Mouse (Mus musculus): Measurements from ENCODE around the gene Gm10974. TPM values are rescaled to one million over a fixed set of nuclear protein-coding genes. Genes with fewer than 3 reads are reported as not detected.
A peak's percentile ranks its signal among the peaks of the same experiment; 100 is the strongest.

Gm10974 gene
- polyA plus RNA-seq, 1 experiment, result not detected

GRCm38 (mm10) chr7:66388621-66389532, 23.2 kb downstream of the Gm10974 start:
- Histone ChIP-seq H3K27me3 (ENCODE audit: control insufficient read depth, insufficient read depth, low read length) (peaks cover 4% of the 10 kb centered on the region; the same call in 1 of the 2 replicates), H3K4me1 (replicated peaks; ENCODE audit: control insufficient read depth, insufficient read depth, low read length) (peaks cover 2% of the 10 kb centered on the region; the same call in 1 of the 2 replicates), H3K27ac (ENCODE audit: control insufficient read depth, insufficient read depth, low read length) (no peak overlapping the region), H3K36me3 (ENCODE audit: control insufficient read depth, insufficient read depth, low read length) (no peaks in the 10 kb centered on the region), H3K4me3 (ENCODE audit: control insufficient read depth, insufficient read depth, low read length) (no peak overlapping the region)
- peak; percentile 35 for DNase-seq
- TF ChIP-seq POLR2A (IDR thresholded peaks at IDR 0.05; ENCODE audit: control insufficient read depth, extremely low read depth, insufficient read depth, low read length, poor library complexity), result no peak
- TF ChIP-seq CTCF (IDR thresholded peaks at IDR 0.05; ENCODE audit: borderline replicate concordance, control insufficient read depth, extremely low read depth, insufficient read depth, low read length, poor library complexity), result no peak
- 15% methylated on average over 28 of the region's 28 CpGs for WGBS

GRCm38 (mm10) chr7:66397288-66397687, 31.6 kb downstream of the Gm10974 start:
- Histone ChIP-seq H3K4me1 (replicated peaks; ENCODE audit: control insufficient read depth, insufficient read depth, low read length) (no peaks in the 10 kb centered on the region), H3K27me3 (ENCODE audit: control insufficient read depth, insufficient read depth, low read length) (no peaks in the 10 kb centered on the region), H3K4me3 (ENCODE audit: control insufficient read depth, insufficient read depth, low read length) (no peak overlapping the region), H3K27ac (ENCODE audit: control insufficient read depth, insufficient read depth, low read length) (no peak overlapping the region), H3K36me3 (ENCODE audit: control insufficient read depth, insufficient read depth, low read length) (no peaks in the 10 kb centered on the region)
- DNase-seq, result no peak
- no peak for TF ChIP-seq POLR2A (IDR thresholded peaks at IDR 0.05; ENCODE audit: control insufficient read depth, extremely low read depth, insufficient read depth, low read length, poor library complexity)
- no peak for TF ChIP-seq CTCF (IDR thresholded peaks at IDR 0.05; ENCODE audit: borderline replicate concordance, control insufficient read depth, extremely low read depth, insufficient read depth, low read length, poor library complexity)
- 95% methylated on average over 3 of the region's 3 CpGs for WGBS

GRCm38 (mm10) chr7:66401605-66402004, 35.9 kb downstream of the Gm10974 start:
- TF ChIP-seq POLR2A (IDR thresholded peaks at IDR 0.05; ENCODE audit: control insufficient read depth, extremely low read depth, insufficient read depth, low read length, poor library complexity) (no peak), CTCF (IDR thresholded peaks at IDR 0.05; ENCODE audit: borderline replicate concordance, control insufficient read depth, extremely low read depth, insufficient read depth, low read length, poor library complexity) (no peak)
- Histone ChIP-seq H3K4me3 (ENCODE audit: control insufficient read depth, insufficient read depth, low read length) (no peak overlapping the region), H3K27me3 (ENCODE audit: control insufficient read depth, insufficient read depth, low read length) (no peaks in the 10 kb centered on the region), H3K36me3 (ENCODE audit: control insufficient read depth, insufficient read depth, low read length) (no peaks in the 10 kb centered on the region), H3K27ac (ENCODE audit: control insufficient read depth, insufficient read depth, low read length) (no peak overlapping the region), H3K4me1 (replicated peaks; ENCODE audit: control insufficient read depth, insufficient read depth, low read length) (no peaks in the 10 kb centered on the region)
- DNase-seq, result no peak
- WGBS, result 89% methylated on average over 8 of the region's 8 CpGs

GRCm38 (mm10) chr7:66402876-66403275, 37.2 kb downstream of the Gm10974 start:
- Histone ChIP-seq H3K27ac (ENCODE audit: control insufficient read depth, insufficient read depth, low read length) (no peak overlapping the region), H3K27me3 (ENCODE audit: control insufficient read depth, insufficient read depth, low read length) (no peaks in the 10 kb centered on the region), H3K4me1 (replicated peaks; ENCODE audit: control insufficient read depth, insufficient read depth, low read length) (no peaks in the 10 kb centered on the region), H3K4me3 (ENCODE audit: control insufficient read depth, insufficient read depth, low read length) (no peak overlapping the region), H3K36me3 (ENCODE audit: control insufficient read depth, insufficient read depth, low read length) (no peaks in the 10 kb centered on the region)
- DNase-seq, result no peak
- no peak for TF ChIP-seq POLR2A (IDR thresholded peaks at IDR 0.05; ENCODE audit: control insufficient read depth, extremely low read depth, insufficient read depth, low read length, poor library complexity)
- no peak for TF ChIP-seq CTCF (IDR thresholded peaks at IDR 0.05; ENCODE audit: borderline replicate concordance, control insufficient read depth, extremely low read depth, insufficient read depth, low read length, poor library complexity)
- WGBS, result 95% methylated on average over 5 of the region's 5 CpGs

- Histone ChIP-seq H3K4me1 (replicated peaks; ENCODE audit: control insufficient read depth, insufficient read depth, low read length) (no peaks in the 10 kb centered on the region), H3K4me3 (ENCODE audit: control insufficient read depth, insufficient read depth, low read length) (no peak overlapping the region), H3K36me3 (ENCODE audit: control insufficient read depth, insufficient read depth, low read length) (no peaks in the 10 kb centered on the region), H3K27ac (ENCODE audit: control insufficient read depth, insufficient read depth, low read length) (no peak overlapping the region), H3K27me3 (ENCODE audit: control insufficient read depth, insufficient read depth, low read length) (no peaks in the 10 kb centered on the region)
- TF ChIP-seq POLR2A (IDR thresholded peaks at IDR 0.05; ENCODE audit: control insufficient read depth, extremely low read depth, insufficient read depth, low read length, poor library complexity) (no peak), CTCF (IDR thresholded peaks at IDR 0.05; ENCODE audit: borderline replicate concordance, control insufficient read depth, extremely low read depth, insufficient read depth, low read length, poor library complexity) (no peak)
- DNase-seq, result no peak
- WGBS, result 20% methylated on average over 10 of the region's 10 CpGs
Observed at GRCm38 (mm10) chr7:66404141-66404540, 38.4 kb downstream of the Gm10974 start.

- no peak overlapping the region for H3K4me3 ChIP-seq (ENCODE audit: control insufficient read depth, insufficient read depth, low read length)
- no peaks in the 10 kb centered on the region for H3K36me3 ChIP-seq (ENCODE audit: control insufficient read depth, insufficient read depth, low read length)
- 34% methylated on average over 4 of the region's 4 CpGs for WGBS
- H3K4me1 ChIP-seq (replicated peaks; ENCODE audit: control insufficient read depth, insufficient read depth, low read length), result no peaks in the 10 kb centered on the region
- no peaks in the 10 kb centered on the region for H3K27me3 ChIP-seq (ENCODE audit: control insufficient read depth, insufficient read depth, low read length)
- no peak for TF ChIP-seq CTCF (IDR thresholded peaks at IDR 0.05; ENCODE audit: borderline replicate concordance, control insufficient read depth, extremely low read depth, insufficient read depth, low read length, poor library complexity)
- TF ChIP-seq POLR2A (IDR thresholded peaks at IDR 0.05; ENCODE audit: control insufficient read depth, extremely low read depth, insufficient read depth, low read length, poor library complexity), result no peak
- DNase-seq, result no peak
- no peak overlapping the region for H3K27ac ChIP-seq (ENCODE audit: control insufficient read depth, insufficient read depth, low read length)
Observed at GRCm38 (mm10) chr7:66404802-66405201, 39.1 kb downstream of the Gm10974 start.
